Mouse (Mus musculus) heart, postnatal 0 days (tissue): ENCODE data around the gene Irf1.

ENCODE experiments used
- CTCF ChIP-seq: IDR thresholded peaks from 2 replicates; pipeline ENCODE4 v1.5.1; 2016; ENCODE audit warnings: antibody characterized with exemption, control low read depth, low read depth
- EP300 ChIP-seq: IDR thresholded peaks from 2 replicates; pipeline ENCODE4 v1.6.1; 2016; ENCODE audit warnings: antibody characterized with exemption, low read depth

DNA sequence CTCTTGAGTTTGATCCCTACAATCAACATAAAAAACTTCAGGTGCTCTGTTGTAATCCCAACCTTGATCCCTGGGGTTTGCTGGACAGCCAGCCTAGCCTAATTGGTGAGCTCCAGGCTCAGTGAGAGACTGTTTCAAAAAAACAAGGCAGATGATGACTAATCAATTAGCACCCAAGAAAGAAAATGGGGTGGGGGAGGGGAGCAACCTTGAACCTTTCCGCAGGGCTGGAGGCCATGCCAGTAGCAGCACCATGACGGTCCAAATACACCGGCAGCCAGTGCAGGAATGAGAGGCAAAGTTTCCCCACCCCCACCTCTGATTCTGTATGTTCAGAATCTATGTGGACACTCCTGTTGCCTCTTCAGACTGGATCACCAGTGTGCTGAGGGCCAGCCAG, 19.5 kb downstream of the Irf1 start:
- TF ChIP-seq CTCF, result no peak
- no peak for TF ChIP-seq EP300
